Mouse (Mus musculus): ENCODE results near the gene Tmem117. TPM values are rescaled to one million over a fixed set of nuclear protein-coding genes. Genes with fewer than 3 reads are reported as not detected.
A peak's percentile ranks its signal among the peaks of the same experiment; 100 is the strongest.

Gene Tmem117
- total and polyA plus RNA-seq, 3 experiments = not detected

DNA sequence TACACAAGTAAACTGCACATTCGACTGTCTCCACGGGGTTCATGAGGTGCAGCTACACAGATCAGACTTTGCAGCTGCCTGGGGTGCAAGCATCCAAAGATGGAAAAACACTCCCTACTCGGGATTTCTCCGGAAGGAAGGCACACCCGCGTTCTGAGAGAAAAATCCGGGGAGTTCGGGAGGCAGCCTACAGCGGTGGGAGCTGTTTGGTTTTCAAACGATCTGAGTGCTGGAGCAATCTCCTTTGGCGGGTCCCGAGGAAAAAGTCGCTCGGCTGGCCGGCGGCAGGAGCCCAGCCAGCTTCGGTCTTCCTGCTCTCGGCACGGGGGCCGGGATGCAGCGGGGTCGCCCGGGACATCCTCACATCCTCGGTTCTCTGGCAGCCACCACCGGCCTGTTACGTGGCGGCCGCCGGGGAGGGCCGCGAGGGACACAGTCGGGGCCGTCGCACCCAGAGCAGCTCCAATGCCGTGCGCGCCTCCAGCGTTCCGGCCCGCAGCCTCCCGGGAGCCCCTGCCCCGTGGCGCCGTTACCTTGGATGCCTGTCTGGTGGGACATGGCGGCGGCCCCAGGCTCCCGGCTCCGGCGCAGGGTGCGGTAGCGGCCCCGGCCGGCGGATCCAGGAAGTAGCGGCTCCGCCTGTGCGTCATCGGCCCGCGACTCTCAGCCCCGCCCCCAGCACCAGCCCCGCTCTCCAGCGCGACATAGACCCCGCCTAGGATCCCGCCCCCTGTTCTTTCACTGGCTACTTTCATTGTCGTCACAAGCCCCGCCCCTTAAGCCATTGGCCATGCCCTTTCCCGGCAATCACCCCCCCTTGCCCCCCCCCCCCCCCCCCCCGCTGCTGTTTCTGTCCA lies 39.6 kb upstream of the Tmem117 start, which contains the start of gene Twf1 (continued):
- TF ChIP-seq MAZ (IDR thresholded peaks at IDR 0.05; ENCODE audit: low read depth, low read length) = peak; percentile 98
- TF ChIP-seq E2F4 (IDR thresholded peaks at IDR 0.05; ENCODE audit: borderline replicate concordance, low read depth, low read length) = no peak
- no peak for TF ChIP-seq CHD2 (IDR thresholded peaks at IDR 0.05; ENCODE audit: low read length)
- 0 out of 2 replicates have a peak, but pooled peaks have one; percentile 48 for TF ChIP-seq TCF12 (IDR thresholded peaks at IDR 0.05; ENCODE audit: low read depth, low read length)
- TF ChIP-seq MYB (IDR thresholded peaks at IDR 0.05; ENCODE audit: low read depth, low read length) = no peak
- peak; percentile 65; the same call in 1 of the 2 replicates for TF ChIP-seq KAT2A (conservative IDR thresholded peaks at IDR 0.05; ENCODE audit: low read depth, low read length)
- peak; percentile 92 to 94 for TF ChIP-seq POLR2A (IDR thresholded peaks at IDR 0.05; ENCODE audit: control insufficient read depth in 1 of 2, insufficient read depth in 1 of 2, low read depth in 1 of 2, low read length in 2 of 2, poor library complexity in 1 of 2)
- TF ChIP-seq USF2 (IDR thresholded peaks at IDR 0.05; ENCODE audit: borderline replicate concordance in 1 of 2, insufficient read depth in 1 of 2, low read depth in 1 of 2, low read length in 2 of 2) = no peak
- peak; percentile 97 for TF ChIP-seq SIN3A (IDR thresholded peaks at IDR 0.05; ENCODE audit: low read length)
- no peak; a peak in 1 of 6 replicates for TF ChIP-seq CTCF (IDR thresholded peaks at IDR 0.05 in 2 of 3, conservative IDR thresholded peaks at IDR 0.05 in 1 of 3; ENCODE audit: control insufficient read depth in 1 of 3, insufficient read depth in 1 of 3, low read depth in 2 of 3, low read length in 3 of 3, poor library complexity in 1 of 3, severe bottlenecking in 1 of 3)
- peak; percentile 94 for TF ChIP-seq HCFC1 (IDR thresholded peaks at IDR 0.05; ENCODE audit: low read depth, low read length)
- no peak for TF ChIP-seq JUND (IDR thresholded peaks at IDR 0.05; ENCODE audit: low read depth, low read length)
- no peak for TF ChIP-seq BHLHE40 (IDR thresholded peaks at IDR 0.05; ENCODE audit: borderline replicate concordance, low read depth, low read length)
- TF ChIP-seq GATA1 (IDR thresholded peaks at IDR 0.05; ENCODE audit: low read depth, low read length) = no peak
- TF ChIP-seq RCOR1 (IDR thresholded peaks at IDR 0.05; ENCODE audit: low read depth, low read length) = no peak

DNA sequence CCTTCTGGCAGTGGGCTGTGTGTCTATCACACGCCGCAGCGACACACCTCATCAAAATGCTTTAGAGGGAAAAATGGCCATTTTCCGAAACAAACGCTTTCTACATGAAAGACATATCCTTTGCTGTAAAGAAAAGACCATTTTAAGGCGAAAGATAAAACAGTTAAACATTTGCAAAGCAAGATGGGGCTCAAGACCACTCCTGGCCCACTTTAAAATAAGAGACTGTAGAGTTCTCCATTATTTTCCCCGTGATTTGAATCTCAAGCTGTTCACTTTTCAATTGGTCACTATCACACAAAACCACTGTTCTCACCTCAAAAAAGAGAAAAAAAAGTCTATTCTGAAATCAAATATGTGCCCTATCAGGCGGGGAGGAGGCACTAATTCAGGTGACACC lies 38.9 kb upstream of the Tmem117 start:
- no peak for DNase-seq (ENCODE audit: low read depth, low spot score)
- Histone ChIP-seq H3K27ac (ENCODE audit: control insufficient read depth, low read depth, low read length) (no peak overlapping the region), H3K4me1 (ENCODE audit: control insufficient read depth in 1 of 2, insufficient read depth in 2 of 2, low read length in 2 of 2) (peaks cover 19 to 27% of the 10 kb centered on the region in 2 experiments), H3K79me2 (ENCODE audit: control insufficient read depth, insufficient read depth, low read length, poor library complexity) (peaks cover 14% of the 10 kb centered on the region), H3K9me3 (replicated peaks; ENCODE audit: insufficient read depth, low read length) (no peaks in the 10 kb centered on the region), H3K9ac (ENCODE audit: control insufficient read depth, low read depth, low read length, poor library complexity, severe bottlenecking) (peak overlapping the region; percentile 42), H3K36me3 (ENCODE audit: control insufficient read depth in 1 of 2, insufficient read depth in 2 of 2, low read length in 2 of 2) (peaks cover 13 to 28% of the 10 kb centered on the region in 2 experiments), H3K27me3 (ENCODE audit: control insufficient read depth in 1 of 2, insufficient read depth in 2 of 2, low read length in 2 of 2) (no peaks in the 10 kb centered on the region), H3K4me3 (ENCODE audit: control insufficient read depth in 1 of 2, insufficient read depth in 1 of 2, low read depth in 2 of 2, low read length in 2 of 2) (peak overlapping the region; percentile 56 to 58)
- TF ChIP-seq UBTF (IDR thresholded peaks at IDR 0.05; ENCODE audit: borderline replicate concordance, insufficient read depth, low read depth, low read length) (no peak), RCOR1 (IDR thresholded peaks at IDR 0.05; ENCODE audit: low read depth, low read length) (peak; percentile 48; the same call in 1 of the 2 replicates), KAT2A (conservative IDR thresholded peaks at IDR 0.05; ENCODE audit: low read depth, low read length) (0 out of 2 replicates have a peak, but pooled peaks have one; percentile 1), USF2 (IDR thresholded peaks at IDR 0.05; ENCODE audit: borderline replicate concordance in 1 of 2, insufficient read depth in 1 of 2, low read depth in 1 of 2, low read length in 2 of 2) (no peak), ZNF384 (IDR thresholded peaks at IDR 0.05; ENCODE audit: low read depth, low read length) (peak; percentile 27), EP300 (IDR thresholded peaks at IDR 0.05; ENCODE audit: low read depth in 1 of 2, low read length in 2 of 2) (peak in 1 of 2 experiments; percentile 20; a peak in 1 of 4 replicates), USF1 (IDR thresholded peaks at IDR 0.05; ENCODE audit: low read depth, low read length) (no peak), POLR2A (IDR thresholded peaks at IDR 0.05; ENCODE audit: control insufficient read depth in 1 of 2, insufficient read depth in 1 of 2, low read depth in 1 of 2, low read length in 2 of 2, poor library complexity in 1 of 2) (no peak), MAZ (IDR thresholded peaks at IDR 0.05; ENCODE audit: low read depth, low read length) (0 out of 2 replicates have a peak, but pooled peaks have one; percentile 58), ZMIZ1 (IDR thresholded peaks at IDR 0.05; ENCODE audit: low read depth, low read length) (peak; percentile 13; the same call in 1 of the 2 replicates)
